Mouse (Mus musculus) ovary, postnatal 10 days (tissue): ENCODE measurements around the gene Dcaf15.
A peak's percentile ranks its signal among the peaks of the same experiment; 100 is the strongest.

Experiments used
- DNase-seq: peaks from one replicate; pipeline ENCODE4 v3.0.0; 2022; ENCODE audit warnings: low spot score

Dcaf15 gene

DNA sequence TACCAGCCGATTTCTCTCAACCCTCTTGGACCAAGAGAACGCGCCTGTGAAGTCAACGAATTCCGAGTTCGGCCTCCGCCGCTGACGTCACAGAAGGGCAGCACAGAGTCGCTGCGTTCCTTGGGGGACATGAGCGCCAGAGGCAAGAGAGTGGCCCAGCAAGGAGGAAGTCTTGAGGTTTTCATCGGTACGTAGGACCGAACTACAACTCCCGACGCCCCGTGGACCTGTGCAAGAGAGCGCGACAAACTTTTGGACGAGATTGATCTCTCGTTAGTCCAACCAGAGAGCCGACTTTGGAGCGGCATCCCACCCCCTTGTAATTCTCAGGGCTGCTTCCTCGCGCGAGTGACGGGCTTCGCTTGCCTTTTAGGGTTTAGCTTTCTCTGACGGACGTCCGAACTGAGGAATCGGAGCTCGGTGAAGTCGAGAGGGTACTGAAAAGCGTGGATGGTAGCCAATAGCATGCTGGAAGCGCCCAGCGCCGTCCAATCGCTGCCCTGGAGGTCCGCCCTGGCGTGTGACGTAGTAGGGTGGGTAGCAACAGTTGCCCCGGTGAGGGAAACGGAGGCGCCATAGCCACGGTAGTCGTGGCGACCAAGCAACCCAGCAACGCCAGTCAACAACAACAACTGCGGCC, 38.2 kb downstream of the Dcaf15 start, which contains the start of gene Rfx1:
TSS of gene Rfx1 (plus strand) at position 544 of the 640 bp plus-strand sequence.
- DNase-seq: peak; percentile 97

DNA sequence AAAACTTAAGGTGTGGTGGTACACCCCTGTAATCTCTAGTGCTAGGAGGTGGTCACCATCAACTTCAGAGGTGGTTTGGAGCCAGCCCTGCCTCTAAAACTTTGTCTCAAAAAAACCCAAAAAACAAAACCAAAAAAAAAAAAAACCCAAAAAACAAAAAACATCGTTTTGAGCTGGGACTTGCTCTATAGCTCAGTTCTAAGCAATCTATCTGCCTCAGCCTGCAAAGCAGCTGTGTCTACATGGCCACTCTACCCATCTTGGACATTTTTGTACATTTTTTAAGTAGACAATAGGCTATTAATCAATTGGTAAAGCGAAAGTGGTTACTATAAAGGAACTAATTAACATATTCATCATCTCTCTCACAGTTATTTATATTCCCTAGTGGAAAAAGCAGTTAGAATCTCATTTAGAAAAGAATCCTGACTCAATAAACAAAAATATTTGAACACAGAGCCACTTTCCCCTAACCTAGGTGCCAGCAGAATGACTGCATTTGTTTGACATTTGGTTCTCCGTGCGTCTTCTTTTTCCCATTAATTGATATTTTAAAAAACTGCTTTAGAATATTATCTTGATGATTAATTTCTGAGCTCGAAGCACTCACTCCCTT, 39.0 kb downstream of the Dcaf15 start:
- DNase-seq: no peak

DNA sequence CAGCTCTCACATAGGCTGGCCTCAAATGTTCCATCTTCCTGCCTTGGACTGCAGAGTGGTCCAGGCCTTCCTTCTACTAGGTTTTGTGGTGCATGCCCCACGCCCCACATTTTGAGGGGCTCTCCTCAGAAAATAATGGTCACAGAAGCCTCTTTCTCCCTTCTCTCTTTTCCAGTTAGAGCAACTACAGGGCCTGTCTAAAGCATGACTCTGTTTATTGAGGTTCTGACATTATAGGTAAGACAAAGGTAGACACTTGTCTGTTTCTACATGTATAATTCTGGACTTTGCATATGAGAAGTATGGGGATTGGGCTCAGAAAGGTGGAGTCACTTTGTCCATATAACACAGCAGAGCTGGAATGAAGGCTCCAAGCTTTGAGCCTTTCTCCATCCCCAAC, 39.5 kb downstream of the Dcaf15 start, which contains the start of gene Gm10643:
TSS of gene Gm10643 (minus strand) at position 101 of the 400 bp plus-strand sequence.
- no peak for DNase-seq

DNA sequence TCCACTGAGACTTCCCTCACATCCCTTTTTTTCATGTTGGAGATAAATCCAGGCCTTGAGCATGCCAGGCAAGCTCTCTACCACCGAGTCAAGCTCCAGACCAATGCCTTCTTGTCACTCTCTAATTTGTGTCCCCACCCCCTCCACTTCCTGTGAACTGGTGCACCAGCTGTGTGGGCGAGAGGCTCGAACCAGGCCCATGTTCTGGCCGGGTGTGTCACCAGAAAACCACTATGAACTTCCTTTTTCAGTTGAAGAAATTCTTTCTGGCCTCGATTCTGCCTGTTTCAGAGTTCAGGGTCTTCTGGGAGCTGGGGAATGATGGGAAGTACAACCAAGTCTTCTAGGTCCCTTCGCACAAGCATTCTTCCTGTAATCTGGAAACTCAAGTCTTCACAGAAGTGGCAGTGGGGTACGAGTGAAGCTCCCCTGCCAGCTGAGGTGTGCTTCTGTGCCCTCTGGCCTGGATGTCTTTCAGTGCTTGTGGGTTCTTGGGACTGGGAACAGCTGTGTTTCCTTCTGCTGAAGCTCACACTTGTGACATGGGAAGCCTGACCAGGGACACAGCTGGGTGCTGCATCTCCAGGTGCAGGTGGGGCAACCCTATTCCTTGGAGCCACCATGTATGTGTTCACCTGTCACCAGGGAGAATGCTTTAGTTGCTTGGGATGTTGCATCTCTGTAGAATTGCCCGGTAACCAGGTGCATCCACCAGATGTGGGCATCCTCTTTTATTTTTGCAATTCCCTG, 40.5 kb downstream of the Dcaf15 start:
- DNase-seq: no peak

DNA sequence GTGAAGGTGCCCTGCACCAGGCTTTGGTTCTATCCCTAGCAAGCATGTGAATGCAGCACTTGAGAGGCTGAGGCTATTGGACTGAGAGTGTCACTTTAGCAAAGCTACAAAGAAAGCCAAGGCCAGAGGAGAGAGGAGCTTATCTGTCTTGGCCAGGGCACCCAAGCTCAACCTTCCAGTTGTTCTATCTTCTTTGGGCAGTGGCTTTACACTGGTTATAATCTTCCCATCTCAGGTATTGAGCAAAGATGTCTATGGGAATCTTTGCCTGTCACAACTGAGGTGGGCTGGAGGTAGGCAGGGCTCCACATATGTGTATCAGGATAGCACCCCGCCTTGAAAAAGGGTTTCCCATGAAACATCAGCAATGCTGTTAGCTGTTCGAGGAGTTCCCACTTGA, 44.3 kb downstream of the Dcaf15 start:
- no peak for DNase-seq

DNA sequence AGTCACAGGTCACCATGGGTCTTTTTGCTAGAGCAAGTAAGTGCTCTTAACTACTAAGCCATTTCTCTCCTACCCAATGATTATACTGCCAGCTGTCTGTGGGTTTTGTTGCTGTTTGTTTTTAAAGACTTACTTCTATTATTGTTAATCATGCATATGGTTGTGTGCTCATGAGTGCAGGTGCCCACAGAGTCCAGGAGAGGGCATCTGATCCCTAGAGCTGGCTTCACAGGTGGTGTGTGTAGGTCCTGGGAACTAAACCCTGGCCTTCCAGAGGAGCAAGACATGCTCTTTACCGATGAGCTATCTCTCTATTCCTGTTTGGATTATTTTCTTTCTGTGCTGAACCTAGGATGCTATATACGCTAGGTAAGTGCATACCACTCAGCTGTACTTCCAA, 45.3 kb downstream of the Dcaf15 start:
- DNase-seq: no peak

DNA sequence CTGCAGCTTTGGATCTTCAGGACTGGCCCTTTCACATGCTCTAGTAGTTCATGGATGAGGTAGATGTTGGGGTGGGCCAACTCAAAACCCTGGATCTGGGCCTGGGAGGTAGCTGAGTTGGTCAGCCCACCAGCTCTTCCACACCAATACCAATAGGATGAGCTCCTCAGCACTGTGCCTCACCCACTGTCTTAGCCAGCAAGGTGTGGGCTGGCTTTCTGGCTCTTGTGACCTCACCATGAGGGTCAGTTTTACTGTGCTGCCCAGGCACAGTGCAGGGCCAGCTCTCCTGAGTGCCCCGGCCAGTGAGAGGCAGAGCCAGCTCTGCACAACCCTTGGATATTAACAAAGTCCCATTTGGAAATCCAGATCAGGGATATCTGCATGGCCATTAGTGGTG, 46.7 kb downstream of the Dcaf15 start:
- DNase-seq: no peak

DNA sequence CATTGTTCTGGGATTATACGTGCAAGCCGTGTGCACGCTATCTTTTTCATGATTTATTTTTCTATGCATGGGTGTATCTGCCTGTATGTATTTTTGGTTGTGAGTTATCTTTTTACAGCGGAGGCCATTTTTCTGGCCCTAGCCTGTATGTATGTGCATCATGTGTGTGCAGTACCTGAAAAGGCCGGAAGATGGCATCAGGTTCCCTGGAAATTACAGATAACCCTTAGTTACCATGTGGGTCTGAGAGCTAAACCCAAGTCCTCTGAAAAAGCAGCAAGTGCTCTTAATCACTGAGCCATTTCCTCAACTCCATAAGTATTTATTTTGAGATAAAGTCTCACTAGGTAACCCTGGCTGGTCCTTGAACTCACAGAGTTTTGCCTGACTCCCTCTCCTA, 51.3 kb downstream of the Dcaf15 start:
- DNase-seq: no peak

DNA sequence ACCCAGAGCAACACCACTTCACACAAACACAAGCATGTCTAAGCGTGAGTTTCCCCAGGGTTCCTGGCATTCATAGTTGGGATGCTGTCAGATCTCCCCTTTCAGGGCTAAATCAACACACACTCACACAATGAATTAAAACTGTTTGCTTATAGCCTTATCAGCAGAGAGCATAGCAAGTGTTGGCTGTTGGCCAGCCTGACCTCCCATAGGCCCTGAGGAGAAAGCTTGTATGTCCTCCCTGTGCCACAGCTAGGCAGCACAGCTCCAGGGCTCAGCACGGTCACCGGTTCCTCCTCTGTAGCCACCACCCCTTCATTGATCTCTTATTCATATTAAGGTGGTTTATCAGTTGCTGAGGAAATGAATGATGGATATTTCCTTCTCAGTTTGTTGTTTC, 51.8 kb downstream of the Dcaf15 start:
- no peak for DNase-seq

DNA sequence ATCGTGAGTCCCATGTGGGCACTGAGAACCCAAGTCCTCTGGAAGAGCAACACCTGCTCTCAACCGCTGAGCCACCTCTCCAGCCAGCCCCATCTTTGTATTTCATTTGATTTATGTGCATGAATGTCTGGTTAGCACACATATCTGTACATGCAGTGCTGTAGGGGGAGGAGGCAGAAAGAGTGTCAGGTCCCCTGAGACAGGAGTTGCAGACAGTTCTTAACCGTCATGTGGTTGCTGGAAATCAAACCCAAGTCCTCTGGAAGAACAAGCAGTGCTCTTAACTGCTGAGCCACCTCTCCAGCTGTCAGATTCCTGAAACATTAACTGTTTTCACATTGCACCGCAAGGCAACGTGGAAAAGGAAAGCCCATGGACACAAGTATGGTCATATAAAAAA, 56.4 kb downstream of the Dcaf15 start:
- no peak for DNase-seq
